Mouse (Mus musculus) stomach, postnatal 0 days (tissue): ENCODE measurements around the gene Acp2. TPM values are rescaled to one million over a fixed set of nuclear protein-coding genes. Genes with fewer than 3 reads are reported as not detected.

Experiments used
- ATAC-seq: fragments of 200-750 bp; cut with Nextera tagmentation; 2 replicates; pipeline ENCODE4 v1.8.0; 2017; ENCODE audit not compliant: low FRiP score, low TSS enrichment
- DNase-seq: peaks from one replicate; pipeline ENCODE4 v3.0.0-alpha.2; 2016; ENCODE audit warnings: low spot score
- H3K27ac ChIP-seq: fragments of 300-500 bp; sonication (generic); replicated peaks from 2 replicates; pipeline ENCODE4 v1.5.1; 2014; ENCODE audit warnings: mild to moderate bottlenecking, control low read depth
- H3K27me3 ChIP-seq: fragments of 300-500 bp; sonication (generic); 2 replicates; pipeline ENCODE4 v1.6.1; 2014; ENCODE audit warnings: low read length; ENCODE audit not compliant: control insufficient read depth, insufficient read depth
- H3K36me3 ChIP-seq: fragments of 300-500 bp; sonication (generic); 2 replicates; pipeline ENCODE4 v1.6.1; 2014; ENCODE audit warnings: low read length, mixed read lengths; ENCODE audit not compliant: control insufficient read depth, insufficient read depth
- H3K4me1 ChIP-seq: fragments of 300-500 bp; sonication (generic); replicated peaks from 2 replicates; pipeline ENCODE4 v1.6.1; 2014; ENCODE audit warnings: antibody characterized with exemption; ENCODE audit not compliant: control insufficient read depth, insufficient read depth
- H3K4me2 ChIP-seq: fragments of 300-500 bp; sonication (generic); replicated peaks from 2 replicates; pipeline ENCODE4 v1.6.1; 2014; ENCODE audit warnings: low read depth, mild to moderate bottlenecking, control low read depth, moderate library complexity
- H3K4me3 ChIP-seq: fragments of 300-500 bp; sonication (generic); 2 replicates; pipeline ENCODE4 v1.5.1; 2014; ENCODE audit warnings: low read depth, low read length, control low read depth
- H3K9ac ChIP-seq: fragments of 300-500 bp; sonication (generic); 2 replicates; pipeline ENCODE4 v1.6.1; 2014; ENCODE audit warnings: mild to moderate bottlenecking, low read length, control low read depth, mixed read lengths
- H3K9me3 ChIP-seq: fragments of 300-500 bp; sonication (generic); 2 replicates; pipeline ENCODE4 v1.6.1; 2016; ENCODE audit warnings: low read length; ENCODE audit not compliant: control insufficient read depth
- CTCF ChIP-seq: IDR thresholded peaks from 2 replicates; pipeline ENCODE4 v1.5.1; 2016; ENCODE audit warnings: antibody characterized with exemption, low read depth, mild to moderate bottlenecking, moderate library complexity
- EP300 ChIP-seq: optimal IDR thresholded peaks from 2 replicates; pipeline ENCODE3; 2016; ENCODE audit warnings: antibody characterized with exemption
- WGBS: fragments of 180-500 bp; shearing (Covaris S2); extraction: QIAGEN DNeasy Blood & Tissue Kit; methylation state at CpG from one replicate; pipeline ENCODE4 v1.1.7; 2014; 5-methylcytosine and 5-hydroxymethylcytosine counted together
- polyA plus RNA-seq: library from polyadenylated mRNA; unstranded; fragments of >200 nt; fragmentation: Nextera tagmentation; extraction: Ambion mirVana; gene quantifications from 2 replicates; pipeline ENCODE4 v1.2.1, GENCODE M21; 2015

Gene Acp2
- polyA plus RNA-seq, 1 experiment from 2014 or later, result 11.6 TPM

GRCm38 (mm10) chr2:91183711-91184405 is 18.8 kb upstream of the Acp2 start, which contains the start of gene Madd:
Madd (minus strand) TSS chr2:91183837.
- H3K9me3 ChIP-seq, result no peaks in the 10 kb centered on the region
- 0 out of 2 replicates have a peak, but pooled peaks cover 3% of the 10 kb centered on the region for H3K4me1 ChIP-seq
- peak within 1 kb of the TSS; percentile 86 for H3K27ac ChIP-seq
- peak within 1 kb of the TSS; percentile 83 for H3K4me2 ChIP-seq
- ATAC-seq, result peak; percentile 38
- peak; percentile 45 for DNase-seq
- peak within 1 kb of the TSS; percentile 79 for H3K9ac ChIP-seq
- TF ChIP-seq EP300, result no peak
- no peak for TF ChIP-seq CTCF
- H3K4me3 ChIP-seq, result peak within 1 kb of the TSS; percentile 92
- 54% methylated on average over 15 of the region's 15 CpGs for WGBS
- no peaks in the 10 kb centered on the region for H3K27me3 ChIP-seq
- H3K36me3 ChIP-seq, result no peaks in the 10 kb centered on the region

GRCm38 (mm10) chr2:91186208-91186607 is 16.5 kb upstream of the Acp2 start:
- no peak overlapping the region for H3K4me3 ChIP-seq
- no peak overlapping the region for H3K27ac ChIP-seq
- H3K9ac ChIP-seq, result no peak overlapping the region
- DNase-seq (no peak), ATAC-seq (no peak)
- no peak overlapping the region for H3K4me2 ChIP-seq
- TF ChIP-seq EP300 (no peak), CTCF (no peak)
- no peaks in the 10 kb centered on the region for H3K36me3 ChIP-seq
- 0 out of 2 replicates have a peak, but pooled peaks cover 3% of the 10 kb centered on the region for H3K4me1 ChIP-seq
- H3K27me3 ChIP-seq, result no peaks in the 10 kb centered on the region
- H3K9me3 ChIP-seq, result no peaks in the 10 kb centered on the region
- WGBS, result 64% methylated on average over 1 of the region's 1 CpGs

GRCm38 (mm10) chr2:91187431-91187830 is 15.3 kb upstream of the Acp2 start:
- Histone ChIP-seq H3K27ac (no peak overlapping the region), H3K27me3 (no peaks in the 10 kb centered on the region), H3K9me3 (no peaks in the 10 kb centered on the region), H3K9ac (no peak overlapping the region), H3K36me3 (no peaks in the 10 kb centered on the region), H3K4me2 (no peak overlapping the region), H3K4me3 (no peak overlapping the region), H3K4me1 (no peaks in the 10 kb centered on the region)
- ATAC-seq (no peak), DNase-seq (no peak)
- 54% methylated on average over 4 of the region's 4 CpGs for WGBS
- no peak for TF ChIP-seq CTCF
- TF ChIP-seq EP300, result no peak

GRCm38 (mm10) chr2:91190501-91190900 is 12.2 kb upstream of the Acp2 start:
- no peak for TF ChIP-seq EP300
- TF ChIP-seq CTCF, result no peak
- no peaks in the 10 kb centered on the region for H3K36me3 ChIP-seq
- no peak for ATAC-seq
- no peaks in the 10 kb centered on the region for H3K27me3 ChIP-seq
- H3K4me3 ChIP-seq, result no peak overlapping the region
- no peak overlapping the region for H3K4me2 ChIP-seq
- H3K9me3 ChIP-seq, result no peaks in the 10 kb centered on the region
- no peak overlapping the region for H3K27ac ChIP-seq
- no peaks in the 10 kb centered on the region for H3K4me1 ChIP-seq
- no peak overlapping the region for H3K9ac ChIP-seq
- WGBS, result 79% methylated on average over 16 of the region's 16 CpGs
- no peak for DNase-seq

DNA sequence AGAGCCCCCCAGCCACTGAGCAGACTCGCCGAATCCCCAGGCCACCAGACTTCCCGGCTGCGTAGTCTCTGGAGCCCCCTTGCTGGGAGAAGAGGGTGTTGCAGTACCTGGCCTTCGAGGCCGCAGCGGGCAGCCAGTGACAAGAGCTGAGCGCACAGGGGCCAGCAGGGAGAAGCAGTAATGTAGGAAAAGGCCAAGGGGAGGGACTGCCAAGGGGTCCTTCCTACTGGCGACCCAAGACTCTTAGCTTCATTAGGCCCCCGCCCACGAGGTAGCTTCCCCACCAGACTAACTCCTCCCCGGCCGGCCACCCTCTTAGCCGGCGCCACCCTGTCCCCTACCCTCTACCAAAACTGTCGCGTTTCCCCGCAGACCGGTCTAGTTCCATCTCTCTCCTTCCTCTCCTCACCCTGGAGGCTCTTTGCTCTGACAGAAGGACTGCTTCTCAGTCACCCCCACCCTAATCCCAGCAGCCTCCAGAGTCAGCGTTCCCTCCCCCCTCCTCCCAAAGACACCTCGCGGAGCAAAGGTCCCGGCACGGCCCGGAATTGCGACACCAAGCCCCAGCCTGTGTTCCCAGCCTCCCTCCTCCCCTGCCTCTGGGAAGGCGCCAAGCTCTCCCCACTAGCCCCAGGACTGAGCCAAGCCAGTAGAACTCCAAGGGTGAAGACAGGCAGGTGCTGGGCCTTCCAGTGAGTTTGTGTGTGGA is 7.9 kb upstream of the Acp2 start:
- ATAC-seq, result peak; percentile 87

GRCm38 (mm10) chr2:91196577-91197001 is 6.1 kb upstream of the Acp2 start:
- Histone ChIP-seq H3K4me1 (no peaks in the 10 kb centered on the region), H3K9me3 (no peaks in the 10 kb centered on the region), H3K4me2 (no peak overlapping the region), H3K27ac (no peak overlapping the region), H3K9ac (no peak overlapping the region), H3K4me3 (no peak overlapping the region), H3K36me3 (no peaks in the 10 kb centered on the region), H3K27me3 (no peaks in the 10 kb centered on the region)
- DNase-seq (no peak), ATAC-seq (no peak)
- WGBS, result 55% methylated on average over 3 of the region's 3 CpGs
- TF ChIP-seq CTCF (no peak), EP300 (no peak)

More for the DNA sequence above, 7.9 kb upstream of the Acp2 start:
- Histone ChIP-seq H3K27me3 (no peaks in the 10 kb centered on the region), H3K4me1 (no peaks in the 10 kb centered on the region), H3K4me2 (peak overlapping the region; percentile 62), H3K9ac (peak overlapping the region; percentile 59), H3K27ac (peak overlapping the region; percentile 61; the same call in 1 of the 2 replicates), H3K36me3 (no peaks in the 10 kb centered on the region), H3K9me3 (no peaks in the 10 kb centered on the region), H3K4me3 (peak overlapping the region; percentile 37)
- TF ChIP-seq CTCF (peak; percentile 95), EP300 (no peak)
- 2% methylated on average over 27 of the region's 27 CpGs for WGBS
- peak; percentile 78 for DNase-seq
